ENCODE assay signal across 8 mouse cellular contexts in genomic region chr10:77258704-77259621, GRCm38 (mm10). TPM values are rescaled to one million over a fixed set of nuclear protein-coding genes. Genes with fewer than 3 reads are reported as not detected.
DNase-seq lines count a peak whose midpoint lies in the region; ATAC-seq lines count a peak whose summit lies in the region.

TSS of gene Pofut2 (plus strand) at chr10:77259218.

- peak within 1 kb of the TSS; percentile 88 for H3K4me3 ChIP-seq in hindbrain, embryonic 16.5 days (ENCODE audit: low read length)
- H3K4me3 ChIP-seq in macrophage (ENCODE audit: inconsistent target), result peak within 1 kb of the TSS; percentile 78

- no peaks in the 10 kb centered on the region for H3K9me3 ChIP-seq in hindbrain, embryonic 16.5 days (ENCODE audit: control insufficient read depth, low read length)

- peaks cover 7% of the 10 kb centered on the region; the same call in 1 of the 2 replicates for H3K36me3 ChIP-seq in hindbrain, embryonic 16.5 days (ENCODE audit: control insufficient read depth, insufficient read depth, low read length)
- H3K36me3 ChIP-seq in macrophage (ENCODE audit: inconsistent target), result peaks cover 27% of the 10 kb centered on the region

- WGBS in hindbrain, embryonic 16.5 days, result under 1% methylated on average over 67 of the region's 81 CpGs
- WGBS in macrophage (ENCODE audit: missing documents), result under 1% methylated on average over 77 of the region's 81 CpGs

- no peaks in the 10 kb centered on the region for H3K27me3 ChIP-seq in hindbrain, embryonic 16.5 days (replicated peaks; ENCODE audit: control insufficient read depth, insufficient read depth, low read length)

- H3K79me2 ChIP-seq in macrophage (ENCODE audit: inconsistent target), result peaks cover 34% of the 10 kb centered on the region

- peak within 1 kb of the TSS; percentile 86 for H3K9ac ChIP-seq in hindbrain, embryonic 16.5 days (ENCODE audit: low read depth, low read length)

- peaks cover 13% of the 10 kb centered on the region for H3K4me1 ChIP-seq in hindbrain, embryonic 16.5 days (ENCODE audit: control insufficient read depth, insufficient read depth, low read depth, low read length)

- DNase-seq in WW6 (ENCODE audit: low read depth, low spot score), result peak; percentile 96
- peak; percentile 82 to 95 for DNase-seq in cerebellum, postnatal 4 days (ENCODE audit: low spot score in 2 of 2)
- peak; percentile 95 for DNase-seq in gastrocnemius, adult 18-20 months (ENCODE audit: low spot score)
- peak; percentile 92 to 96 for DNase-seq in left cerebral cortex, adult 18-20 months (ENCODE audit: low spot score in 2 of 2)
- peak; percentile 96 for DNase-seq in right cerebral cortex, adult 18-20 months
- DNase-seq in urinary bladder, postnatal 10 days (ENCODE audit: low spot score), result peak; percentile 83

- ATAC-seq in hindbrain, embryonic 16.5 days, result peak; percentile 99

- peak within 1 kb of the TSS; percentile 93 for H3K27ac ChIP-seq in hindbrain, embryonic 16.5 days (ENCODE audit: low read depth, low read length)
- H3K27ac ChIP-seq in macrophage, result peak within 1 kb of the TSS; percentile 54

- H3K4me2 ChIP-seq in hindbrain, embryonic 16.5 days (ENCODE audit: low read length), result peak within 1 kb of the TSS; percentile 89

RNA-seq across cellular contexts. Expression of gene Pofut2, which starts in this region (rescaled TPM):
- total RNA-seq in gastrocnemius, adult 18-20 months (2021), result 10 to 100 TPM; 19.3 to 22.1 TPM
- 58.8 and 65.7 TPM in 2 replicates for polyA plus RNA-seq in hindbrain, embryonic 16.5 days (2015; fragmentation: Nextera tagmentation; extraction: Ambion mirVana)
- 10 to 100 TPM; 33.4 to 37.9 TPM for total RNA-seq in left cerebral cortex, adult 18-20 months (2021)
- total RNA-seq in macrophage (2018; cell fraction: chromatin; rRNA removed), result 100 to 1,000 TPM in 9 of 26 experiments, 10 to 100 TPM in 17; 27.2 to 323 (median 74.2) TPM
- total RNA-seq in macrophage (2018; cell fraction: cytosol; rRNA removed), result 10 to 100 TPM; 30.4 to 85.8 (median 50.3) TPM
- 100 to 1,000 TPM in 5 of 26 experiments, 10 to 100 TPM in 21; 37.1 to 164 (median 63.5) TPM for total RNA-seq in macrophage (2018; cell fraction: nucleus; rRNA removed)
- polyA plus RNA-seq in macrophage (2018), result 44.9 to 65.4 TPM (median 49.4 TPM) in 3 replicates

Comparison
In these comparisons a context has a peak if more than half of its experiments do, and no peak if none do; other contexts are left out.
1. Peak in every context shown above with its lines: DNase-seq, ATAC-seq, H3K4me3 ChIP-seq and H3K27ac ChIP-seq.